Mouse (Mus musculus) layer of hippocampus, postnatal 25 days (tissue): ENCODE measurements around the gene Vmn2r25. TPM values are rescaled to one million over a fixed set of nuclear protein-coding genes. Genes with fewer than 3 reads are reported as not detected.
"Not testable (repeated sequence)": the region's sequence is repeated elsewhere in the genome, so short reads cannot be mapped to it uniquely, and the experiment has no call there.

Experiments
- DNase-seq, 2 experiments: peaks; one replicate each; pipeline ENCODE4 v3.0.0; 2022; ENCODE audit warnings: mixed read lengths in 2 of 2, low spot score in 1 of 2; ENCODE audit errors: extremely low spot score in 1 of 2
- total RNA-seq, 2 experiments: library from RNA; stranded (reverse); gene quantifications; 2 replicates each; pipeline ENCODE4 v1.2.3; 2021

Vmn2r25 gene
- total RNA-seq = not detected

DNA sequence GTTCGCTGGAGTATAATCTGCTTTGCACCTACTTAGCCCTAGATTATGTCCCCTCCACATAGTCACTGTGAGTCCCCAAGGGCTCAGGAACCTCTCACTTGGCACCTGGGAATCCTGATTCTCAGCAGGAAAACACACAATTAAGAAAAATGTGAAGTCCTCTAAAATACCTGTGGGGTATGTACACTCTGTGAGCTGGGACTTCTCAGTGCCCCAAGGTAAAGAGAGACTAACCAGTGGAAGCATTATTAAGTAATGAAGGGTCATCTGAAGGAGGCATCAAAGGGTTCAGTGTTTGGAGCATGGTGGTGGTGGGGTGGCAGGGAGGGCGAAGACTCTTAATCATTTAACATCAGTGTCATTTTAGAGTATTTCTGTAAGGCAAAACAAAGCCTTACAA, at the start of gene Vmn2r25:
TSS of gene Vmn2r25 (minus strand) at position 101 of the 400 bp plus-strand sequence.
- not testable (repeated sequence) for DNase-seq

DNA sequence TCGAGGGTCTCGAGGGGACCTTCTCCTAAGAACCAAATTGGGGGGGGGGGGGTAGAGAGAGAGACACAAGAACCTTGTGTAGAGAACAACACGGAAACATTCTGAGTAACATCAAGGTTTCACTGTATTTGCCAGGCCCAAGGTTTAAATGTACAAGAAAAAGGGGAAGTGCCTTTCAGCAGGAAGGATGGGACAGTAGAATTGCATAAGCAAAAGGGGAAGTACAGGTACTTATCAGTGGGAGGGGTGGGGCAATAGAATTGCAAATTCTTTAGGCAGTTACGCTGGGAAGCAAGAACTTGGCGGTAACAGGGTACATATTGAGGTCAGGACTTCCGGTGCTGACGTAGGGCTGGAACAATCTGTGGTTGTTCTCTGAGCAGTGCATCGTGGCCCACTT, 33.3 kb downstream of the Vmn2r25 start:
- DNase-seq = no peak

DNA sequence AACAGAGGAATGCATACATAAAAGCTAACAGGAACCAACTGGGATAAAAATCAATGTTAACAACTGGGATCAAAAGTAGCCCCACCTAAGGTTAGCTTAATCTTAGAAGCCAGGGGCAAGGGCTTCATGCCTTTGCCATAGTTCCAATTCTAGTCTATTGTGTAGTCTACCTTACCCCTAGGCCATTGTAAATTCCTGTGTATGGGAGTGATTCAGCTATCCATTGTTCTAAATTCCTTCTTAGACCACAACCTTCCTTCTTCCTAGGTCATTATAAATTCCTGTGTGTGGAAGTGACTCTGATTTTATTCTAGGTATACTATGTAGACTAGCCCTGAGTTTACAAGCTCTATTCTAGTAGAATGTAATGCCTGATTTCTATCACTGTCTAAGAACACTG, 43.0 kb downstream of the Vmn2r25 start:
- not testable (repeated sequence) for DNase-seq

DNA sequence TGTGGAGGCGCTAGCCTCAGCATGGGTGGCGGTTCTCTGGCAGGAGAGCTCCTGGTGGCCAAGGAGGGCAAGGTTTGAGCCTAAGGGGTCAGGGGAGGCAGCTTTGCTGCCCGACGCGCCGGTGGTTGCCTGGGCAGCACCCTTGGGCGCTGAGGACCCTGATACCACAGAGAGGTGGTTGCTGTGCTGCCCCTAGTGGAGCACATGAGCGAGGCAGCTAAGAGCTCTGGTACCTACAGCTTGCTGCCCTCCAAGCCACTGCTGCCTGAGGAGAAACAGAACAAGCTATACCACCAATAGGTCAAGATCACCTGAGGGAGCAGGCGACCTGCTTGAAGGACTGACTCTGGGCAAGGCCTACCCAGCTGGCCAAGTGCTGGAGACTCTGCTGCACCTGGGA, 59.5 kb downstream of the Vmn2r25 start:
- DNase-seq = no peak

DNA sequence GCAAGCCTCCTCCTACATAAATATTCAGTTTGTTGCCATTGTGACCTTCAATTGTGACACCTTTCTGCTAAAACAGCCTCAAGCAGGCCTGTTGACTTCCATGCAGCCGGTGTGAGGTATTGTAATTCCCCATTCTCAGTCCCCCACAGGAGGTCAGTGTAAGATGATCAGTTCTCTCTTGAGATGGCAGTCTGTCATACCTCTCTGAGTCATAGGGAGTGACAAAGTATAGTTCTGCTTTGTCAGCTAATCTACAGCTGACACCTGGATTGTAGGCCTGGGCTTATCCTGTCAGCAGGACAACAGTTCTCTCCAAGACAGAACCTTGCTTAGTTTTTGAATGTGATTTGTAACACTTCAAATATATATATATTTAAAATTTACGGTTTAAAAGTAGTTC, 68.4 kb downstream of the Vmn2r25 start:
- DNase-seq = no peak

DNA sequence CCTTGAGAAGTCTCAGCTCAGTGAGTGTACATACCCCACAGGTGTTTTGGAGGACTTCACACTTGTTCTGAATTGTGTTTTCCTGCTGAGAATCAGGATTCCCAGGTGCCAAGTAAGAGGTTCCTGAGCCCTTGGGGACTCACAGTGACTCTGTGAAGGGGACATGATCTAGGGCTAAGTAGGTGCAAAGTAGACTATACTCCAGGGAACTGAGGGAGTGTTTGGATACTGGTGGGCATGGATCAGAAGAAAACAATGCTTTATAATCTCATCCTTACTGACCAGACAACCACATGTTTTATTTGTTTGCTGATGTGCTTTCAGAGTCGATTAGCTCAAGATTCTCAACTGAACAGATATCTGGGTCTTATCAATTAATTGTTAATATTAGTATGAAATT, 74.7 kb downstream of the Vmn2r25 start, which contains the start of gene Vmn2r24:
TSS of gene Vmn2r24 (plus strand) at position 301 of the 400 bp plus-strand sequence.
- no peak for DNase-seq

Other genes starting within 250 kb of the Vmn2r25 start
- not detected for gene Vmn2r22, start 202.7 kb downstream of the Vmn2r25 start, total RNA-seq
- gene Vmn2r23, start 150.8 kb downstream of the Vmn2r25 start, total RNA-seq = not detected
- not detected for gene Vmn2r24, start 74.6 kb downstream of the Vmn2r25 start, total RNA-seq
- gene Vmn2r26, start 171.1 kb upstream of the Vmn2r25 start, total RNA-seq = not detected